Mouse (Mus musculus) thymus, adult 2 months (tissue): ENCODE results near the gene Rlbp1.

Experiments used
- CTCF ChIP-seq: fragments of 200-500 bp; IDR thresholded peaks from 2 replicates; pipeline ENCODE4 v1.5.1; 2012; ENCODE audit warnings: mild to moderate bottlenecking, control low read depth, low read length, moderate library complexity, borderline replicate concordance; ENCODE audit not compliant: control insufficient read depth, poor library complexity, insufficient read depth; ENCODE audit errors: extremely low read depth
- POLR2A ChIP-seq: fragments of 200-500 bp; IDR thresholded peaks from 2 replicates; pipeline ENCODE4 v1.6.1; 2012; ENCODE audit warnings: mild to moderate bottlenecking, low read length, control low read depth, moderate library complexity; ENCODE audit not compliant: control insufficient read depth, poor library complexity, insufficient read depth; ENCODE audit errors: extremely low read depth

- TF ChIP-seq POLR2A = no peak
- TF ChIP-seq CTCF = no peak
Observed at GRCm38 (mm10) chr7:79390141-79390708, 3.4 kb upstream of the Rlbp1 start.
